Mouse (Mus musculus): Measurements from ENCODE around the gene Svbp.

The Svbp gene

DNA sequence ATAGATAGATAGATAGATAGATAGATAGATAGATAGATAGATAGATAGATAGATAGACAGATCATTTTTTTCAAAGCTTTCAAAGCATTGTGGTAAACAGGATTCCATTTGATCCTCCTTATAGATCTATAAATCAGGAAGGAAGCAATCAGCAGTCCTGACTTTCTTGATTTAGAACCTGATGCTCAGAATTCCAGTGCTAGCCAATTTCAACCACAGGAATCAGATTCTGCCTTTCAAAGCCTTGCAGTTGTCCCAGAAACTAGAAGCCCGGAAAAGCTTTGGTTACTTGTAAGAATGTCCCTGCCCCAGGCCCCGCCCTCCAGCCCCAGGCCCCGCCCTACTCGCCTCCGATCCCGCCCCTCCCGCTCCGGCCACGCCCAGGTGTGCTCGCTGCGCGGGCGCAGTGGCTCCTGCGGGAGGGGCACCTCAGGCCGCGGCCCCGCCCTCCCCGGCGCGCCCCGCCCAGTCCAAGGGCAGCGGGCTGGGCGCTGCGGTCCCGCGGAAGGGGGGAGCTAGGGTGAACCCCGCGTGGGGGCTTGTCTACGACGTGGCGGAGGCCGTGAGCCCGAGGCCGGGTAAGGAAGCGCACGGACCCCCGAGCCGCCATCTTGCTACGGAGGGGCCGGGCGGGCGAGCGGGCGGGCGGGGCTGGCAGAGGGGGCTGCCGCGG, at the start of gene Svbp:
Gene Svbp (plus strand): TSS at position 398 of the 673 bp plus-strand sequence.
- DNase-seq: peak; percentile 77

DNA sequence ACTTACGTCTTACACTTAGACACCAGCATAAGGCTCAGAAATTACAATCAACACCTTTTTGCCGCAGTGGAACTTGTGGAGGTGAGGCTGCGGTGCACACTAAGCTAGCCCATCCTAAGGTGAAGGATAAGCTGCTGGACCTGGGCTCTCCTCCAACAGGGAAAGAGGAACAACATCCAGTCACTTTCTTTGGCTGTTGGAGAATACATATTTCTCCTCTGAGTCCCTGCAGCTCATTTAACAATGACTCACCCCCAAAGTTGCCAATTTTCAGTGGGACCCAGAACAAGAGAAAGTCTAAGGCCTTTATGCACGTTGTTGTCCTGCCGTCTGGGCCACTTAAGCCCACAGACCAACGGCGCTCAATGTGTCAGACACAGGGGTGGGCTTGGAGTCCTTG, 48.3 kb upstream of the Svbp start:
- no peak for DNase-seq

DNA sequence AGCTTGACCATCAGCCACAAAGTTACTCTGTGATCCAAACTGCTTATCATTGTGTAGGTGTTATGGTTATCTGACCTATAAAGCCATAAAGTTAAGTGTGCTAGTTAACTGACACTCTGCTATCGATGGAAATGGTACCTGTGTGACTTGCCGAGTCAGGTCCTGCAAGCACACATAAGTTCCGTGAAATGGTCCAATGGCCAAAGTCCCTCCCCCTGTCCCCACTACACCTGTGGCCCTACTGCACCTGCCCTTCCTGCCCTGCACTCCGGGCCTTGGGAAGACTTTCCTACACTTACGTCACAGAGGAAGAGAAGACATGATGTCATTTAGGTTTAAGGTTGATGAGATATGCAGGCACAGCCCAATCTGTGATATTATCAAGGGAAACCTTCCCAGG, 47.8 kb upstream of the Svbp start:
- no peak for DNase-seq

DNA sequence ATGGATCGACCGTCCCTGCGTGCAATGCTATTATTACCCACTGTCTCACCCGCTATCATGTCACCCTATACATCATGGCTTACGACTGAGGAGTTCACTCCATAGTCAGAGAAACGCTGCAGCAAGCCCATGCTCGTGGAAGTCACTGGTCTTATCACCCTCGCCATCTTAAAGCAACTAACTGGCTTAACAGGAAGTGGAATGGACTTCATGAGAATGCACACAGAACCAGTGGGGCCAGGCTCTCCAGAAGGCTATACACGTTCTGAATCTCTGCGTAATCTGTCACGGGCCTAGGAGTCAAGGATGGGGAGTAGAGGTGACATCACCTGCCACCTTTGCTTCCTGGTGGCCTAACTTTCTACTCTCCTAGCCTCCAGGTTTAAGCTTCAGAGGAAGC, 46.4 kb upstream of the Svbp start:
- no peak for DNase-seq

DNA sequence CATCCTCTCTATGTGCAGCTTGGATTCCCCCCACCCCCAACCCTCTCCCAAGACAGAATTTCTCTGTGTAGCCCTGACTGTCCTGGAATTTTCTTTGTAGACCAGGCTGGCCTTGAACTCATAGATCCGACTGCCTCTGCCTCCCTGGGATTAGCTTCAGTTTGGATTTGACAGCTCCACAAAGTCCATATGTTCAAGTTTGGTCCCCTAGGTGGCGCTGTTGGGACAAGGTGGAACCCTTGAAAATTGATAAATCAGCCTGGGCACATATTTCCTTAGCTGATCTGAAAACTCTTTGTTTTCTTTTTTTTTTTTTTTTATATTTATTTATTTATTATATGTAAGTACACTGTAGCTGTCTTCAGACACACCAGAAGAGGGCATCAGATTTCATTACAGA, 37.9 kb upstream of the Svbp start:
- DNase-seq: no peak

DNA sequence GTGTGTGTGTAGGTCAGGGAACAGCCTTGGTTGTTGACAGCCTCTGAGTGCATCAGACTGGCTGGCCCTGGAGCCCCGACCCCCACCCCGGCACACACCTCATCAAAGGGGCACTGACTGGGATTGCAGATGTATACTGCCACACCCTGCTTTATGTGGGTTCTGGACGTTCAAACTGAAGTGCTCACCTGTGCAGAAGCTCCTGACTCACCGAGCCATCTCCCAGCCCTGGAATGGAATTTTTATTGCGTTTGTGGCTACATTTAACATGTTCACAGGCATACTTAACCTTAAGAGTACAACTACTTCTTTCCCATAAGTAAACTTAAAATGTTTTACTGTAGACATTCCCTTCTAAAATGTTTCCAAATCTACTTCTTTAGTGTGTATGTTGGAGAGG, 37.2 kb upstream of the Svbp start:
- no peak for DNase-seq

DNA sequence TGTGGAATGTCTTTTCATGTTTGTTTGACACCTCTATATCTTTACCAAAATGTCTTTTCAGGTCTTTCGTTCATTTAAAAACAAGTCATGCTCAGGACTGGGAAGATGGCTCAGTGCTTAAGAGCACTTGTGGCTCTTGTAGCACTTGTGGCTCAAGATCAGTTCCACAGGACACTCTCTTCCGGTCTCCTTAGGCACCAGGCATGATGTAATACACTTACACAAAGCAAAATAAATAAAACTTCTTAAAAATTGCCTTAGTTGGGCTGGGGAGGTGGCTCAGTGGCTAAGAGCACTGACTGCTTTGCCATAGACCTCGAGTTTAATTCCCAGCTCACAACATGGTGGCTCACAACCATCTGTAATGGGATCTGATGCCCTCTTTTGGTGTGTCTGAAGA, 33.7 kb upstream of the Svbp start:
- DNase-seq: no peak

DNA sequence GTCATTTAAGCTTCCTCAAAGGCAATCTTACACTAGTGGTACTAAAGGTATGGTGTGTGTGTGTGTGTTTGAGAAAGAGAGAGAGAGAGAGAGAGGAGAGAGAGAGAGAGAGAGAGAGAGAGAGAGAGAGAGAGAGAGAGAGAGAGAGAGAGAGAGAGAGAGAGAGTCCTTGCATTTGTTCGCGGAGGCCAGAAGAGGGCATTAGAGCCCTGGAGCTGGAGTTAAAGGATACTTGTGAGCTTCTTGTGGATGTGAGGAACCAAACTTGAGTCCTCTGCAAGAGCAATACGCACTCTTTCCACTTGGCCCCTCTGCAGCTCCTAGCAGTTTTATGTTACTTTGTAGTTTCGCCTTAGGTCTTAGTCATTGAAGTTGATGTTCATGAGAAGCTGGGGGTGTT, 32.1 kb upstream of the Svbp start:
- no peak for DNase-seq

DNA sequence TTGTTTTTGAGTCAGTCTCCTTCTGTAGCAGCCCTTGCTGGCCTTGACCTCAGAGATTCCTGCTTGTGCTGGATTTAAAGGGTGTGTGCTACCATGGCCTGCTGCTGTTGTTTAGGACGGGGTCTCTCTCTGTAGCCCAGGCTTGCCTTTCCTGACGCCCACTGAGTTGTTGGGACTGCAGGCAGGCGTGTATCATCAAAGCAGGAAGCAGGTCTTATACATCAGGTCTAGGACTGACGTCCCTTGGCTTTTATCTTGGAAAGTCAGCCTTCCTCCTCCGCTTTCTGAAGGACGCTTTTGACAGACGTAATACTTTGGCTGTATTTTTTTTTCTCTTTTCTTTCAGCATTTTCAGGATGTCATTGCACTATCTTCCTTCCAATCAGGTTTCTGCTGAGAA, 29.2 kb upstream of the Svbp start:
- no peak for DNase-seq

DNA sequence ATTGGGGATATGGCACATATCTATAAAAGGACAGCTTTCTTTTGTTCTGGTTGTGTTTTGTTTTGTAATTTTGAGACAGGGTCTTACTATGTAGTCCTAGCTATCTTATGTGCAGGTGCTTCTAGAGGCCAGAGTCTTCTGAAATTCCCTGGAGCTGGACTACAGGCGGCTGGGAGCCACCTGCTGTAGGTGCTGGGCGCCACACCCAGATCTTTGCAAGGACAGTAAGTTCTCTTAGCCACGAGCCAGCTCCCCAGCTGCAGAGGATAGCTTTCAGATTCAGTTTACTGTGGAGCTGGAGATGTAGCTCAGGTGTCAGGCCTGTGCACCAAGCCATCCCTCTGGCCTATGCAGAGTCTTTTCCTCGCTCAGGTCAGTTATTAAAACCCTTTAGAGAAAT, 28.0 kb upstream of the Svbp start:
- no peak for DNase-seq

DNA sequence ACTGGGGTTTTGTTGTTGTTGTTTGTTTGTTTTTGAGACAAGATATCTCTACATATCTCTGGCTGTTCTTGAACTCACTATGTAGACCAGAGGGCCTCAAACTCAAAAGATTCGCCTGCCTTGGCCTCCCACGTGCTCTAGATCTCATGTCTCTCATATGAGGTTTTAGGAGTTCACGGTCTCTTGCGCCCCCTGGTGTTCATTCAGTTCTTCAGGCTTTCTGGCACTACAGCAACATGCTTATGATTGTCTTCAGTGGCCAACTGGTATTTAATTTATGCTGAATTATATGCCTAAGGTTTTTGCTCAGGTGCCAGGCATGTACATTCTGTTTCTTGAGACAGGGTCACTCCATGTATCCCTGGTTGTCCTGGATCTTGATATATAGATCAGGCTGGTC, 27.4 kb upstream of the Svbp start:
- DNase-seq: peak; percentile 80

DNA sequence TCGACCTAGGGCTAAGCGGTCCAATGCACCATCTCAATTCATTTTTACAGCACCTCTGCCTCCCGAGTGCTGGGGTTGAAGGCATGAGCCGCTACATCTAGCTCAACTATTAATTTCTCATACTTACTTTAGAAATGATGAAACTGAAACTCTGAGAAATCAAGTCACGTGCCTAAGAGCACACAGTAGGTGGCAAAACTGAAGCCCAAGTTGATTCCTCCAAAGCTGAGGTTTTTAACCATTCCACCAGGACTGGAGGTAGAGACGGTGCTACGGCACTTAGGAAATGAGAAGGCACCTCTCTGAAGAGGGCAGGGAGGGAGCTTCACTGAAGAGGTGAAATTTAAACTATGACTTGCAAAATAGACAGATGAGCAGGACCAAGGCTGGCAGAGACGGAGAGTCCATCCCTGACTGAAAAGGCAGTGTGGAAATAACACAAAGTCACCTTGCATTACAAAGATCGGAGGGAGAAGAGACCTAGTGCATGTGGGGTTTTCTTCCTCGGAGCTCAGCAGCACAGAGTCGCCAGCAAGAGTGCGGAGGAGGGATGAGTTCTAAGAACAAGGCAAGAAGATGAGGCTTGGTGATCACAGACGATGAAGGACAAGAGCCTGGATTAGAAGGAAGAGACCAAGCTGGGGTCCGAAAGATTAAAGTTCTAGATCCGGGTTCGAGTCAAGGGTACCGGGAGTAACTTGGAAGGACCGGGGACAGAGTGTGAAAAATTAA, 22.0 kb upstream of the Svbp start:
- DNase-seq: peak; percentile 10

DNA sequence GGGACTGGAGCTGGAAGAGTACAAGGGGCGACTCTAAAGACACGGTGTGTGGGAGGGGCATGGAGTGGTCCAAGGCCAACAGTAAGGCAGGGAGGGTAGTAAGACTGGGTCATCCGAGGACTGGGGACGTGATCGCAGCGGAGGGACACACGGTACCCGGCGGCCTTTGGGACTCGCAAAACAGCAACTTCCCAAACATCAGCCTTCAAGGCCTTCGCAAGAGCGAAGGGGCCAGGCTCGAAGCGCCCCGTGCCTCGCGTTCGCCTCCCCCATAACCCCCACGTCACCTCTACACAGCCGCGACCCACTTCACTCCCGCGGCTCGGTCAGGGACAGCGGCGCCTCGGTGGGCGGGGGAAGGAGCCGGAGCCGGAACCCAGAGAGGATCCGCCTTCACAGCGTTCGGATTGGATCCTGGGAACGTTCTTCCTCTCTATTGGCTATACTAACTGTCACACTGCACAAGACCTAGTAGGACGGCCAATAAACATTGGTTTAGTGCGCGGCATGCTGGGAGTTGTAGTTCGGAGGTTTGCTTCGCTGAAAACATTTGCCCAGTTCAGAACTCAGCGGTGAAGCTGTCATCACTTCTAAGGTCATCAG, 21.2 kb upstream of the Svbp start, which contains the start of gene Zfp691:
Gene Zfp691 (minus strand): TSS at position 345 of the 603 bp plus-strand sequence.
- peak; percentile 91 for DNase-seq

DNA sequence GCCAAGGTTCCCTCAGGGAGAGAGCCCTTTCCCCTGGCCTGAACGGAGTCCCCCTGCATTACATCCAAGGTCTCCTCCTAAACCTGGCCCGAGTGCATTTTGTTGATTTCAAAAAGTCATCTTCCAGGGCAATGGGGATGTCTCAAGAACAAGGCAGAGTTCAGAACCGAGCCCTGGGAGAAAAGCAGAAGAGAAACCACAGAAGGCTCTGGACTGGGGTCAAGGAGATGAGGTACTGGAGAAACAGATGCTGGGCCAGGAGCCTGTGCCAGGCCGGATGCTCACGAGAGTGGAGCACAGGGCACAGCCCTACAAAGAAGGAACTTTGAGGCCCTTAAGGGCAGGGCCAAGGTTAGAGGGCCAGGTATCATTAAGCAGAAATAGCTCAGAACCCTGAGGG, 17.4 kb upstream of the Svbp start:
- DNase-seq: no peak

DNA sequence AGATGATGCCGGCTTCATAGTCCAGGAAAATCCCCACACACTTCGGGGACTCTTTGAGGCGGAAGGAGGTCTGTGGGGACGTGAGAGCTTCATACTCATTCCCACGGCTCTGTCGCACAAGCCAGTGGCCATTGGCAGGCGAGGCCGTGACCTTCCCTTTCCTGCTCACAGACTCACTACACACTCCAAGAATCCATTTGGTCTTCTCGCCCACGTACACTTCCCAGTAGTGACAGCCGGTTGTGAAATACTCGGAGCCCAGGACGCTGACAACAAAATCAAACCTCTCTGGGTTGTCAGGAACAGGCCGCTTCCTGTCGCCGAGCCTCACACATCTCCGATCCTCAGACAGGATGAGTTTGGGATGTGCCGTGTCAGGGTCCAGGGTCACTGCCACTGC, 16.8 kb upstream of the Svbp start:
- DNase-seq: no peak

DNA sequence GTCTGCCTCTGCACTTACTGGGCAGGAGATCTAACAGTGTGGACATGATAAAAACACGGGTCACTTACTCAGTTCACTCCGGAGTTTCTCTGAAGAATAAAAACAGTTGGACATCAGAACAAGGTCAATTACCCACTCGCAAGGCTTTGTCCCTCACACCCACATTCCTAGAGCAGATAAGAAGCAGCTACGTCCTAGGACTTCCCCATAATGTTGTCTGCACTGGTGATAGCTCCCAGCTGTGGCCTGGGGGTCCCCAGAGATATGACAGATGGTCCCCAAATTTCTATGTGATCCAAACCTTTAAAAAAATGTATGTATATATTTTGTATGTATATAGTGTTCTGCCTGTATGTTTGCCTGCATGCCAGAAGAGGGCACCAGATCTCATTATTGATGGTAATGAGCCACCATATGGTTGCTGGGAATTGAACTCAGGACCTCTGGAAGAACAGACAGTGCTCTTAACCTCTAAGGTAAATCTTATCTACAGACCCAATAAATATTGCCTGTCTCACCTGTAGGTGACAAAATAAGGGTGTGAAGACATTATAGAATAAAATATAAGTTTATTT, 14.9 kb upstream of the Svbp start:
- no peak for DNase-seq

DNA sequence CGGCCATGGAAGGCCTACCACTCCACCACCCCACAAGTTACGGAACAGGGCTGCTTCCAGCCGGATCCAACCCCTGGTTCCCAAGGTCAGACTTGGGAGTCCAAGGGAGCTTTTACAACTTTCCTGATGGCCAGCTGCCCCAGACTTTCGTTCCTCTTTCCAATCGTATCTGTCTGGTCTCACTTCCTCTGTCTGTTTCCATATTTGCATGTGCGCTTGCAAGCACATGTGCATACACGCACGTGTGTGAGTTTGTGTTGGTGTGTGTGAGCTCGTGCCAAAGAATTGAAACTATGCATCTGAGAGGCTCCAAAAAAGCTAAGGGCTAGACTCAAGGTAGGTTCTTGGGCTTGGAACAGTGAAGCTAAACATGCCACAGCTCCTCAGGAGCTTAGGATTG, 13.7 kb upstream of the Svbp start:
- no peak for DNase-seq

DNA sequence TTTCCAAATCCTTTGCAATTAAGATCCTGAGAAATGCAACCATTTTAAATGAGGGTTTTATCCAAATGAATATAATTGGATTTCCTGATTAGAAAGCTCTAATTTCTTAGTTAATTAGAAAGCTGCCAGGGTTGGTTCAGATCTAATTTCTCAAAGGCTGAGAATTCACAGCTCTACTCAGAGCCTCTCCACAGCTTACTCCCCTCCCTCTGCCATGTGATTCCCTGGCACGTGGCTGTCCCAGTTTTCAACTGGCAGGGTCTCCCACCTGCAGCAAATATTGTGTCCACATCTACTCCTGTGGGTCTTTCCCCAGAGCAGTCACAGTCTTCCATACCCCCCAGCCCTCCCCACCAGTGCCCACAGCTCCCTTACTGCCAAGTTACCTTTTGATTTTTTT, 11.6 kb upstream of the Svbp start:
- DNase-seq: no peak

DNA sequence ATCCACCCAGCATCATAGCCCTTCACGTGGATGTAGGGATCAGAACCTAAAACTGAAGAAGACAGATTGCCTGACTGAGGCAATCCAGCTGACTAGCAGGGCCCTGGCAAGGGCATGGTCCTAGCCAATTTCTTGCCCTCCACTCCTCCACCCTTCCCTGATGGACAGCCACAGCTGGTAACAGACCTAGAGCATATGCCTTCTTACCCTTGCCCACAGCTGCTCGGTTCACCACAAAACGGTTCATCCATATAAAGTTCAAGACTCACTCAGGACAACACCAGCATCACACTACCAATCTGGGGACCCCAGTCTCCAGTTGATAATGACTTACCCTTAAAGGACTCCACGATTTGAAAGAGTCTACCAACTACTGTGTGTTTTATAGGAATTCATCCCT, 9.3 kb upstream of the Svbp start:
- DNase-seq: no peak

DNA sequence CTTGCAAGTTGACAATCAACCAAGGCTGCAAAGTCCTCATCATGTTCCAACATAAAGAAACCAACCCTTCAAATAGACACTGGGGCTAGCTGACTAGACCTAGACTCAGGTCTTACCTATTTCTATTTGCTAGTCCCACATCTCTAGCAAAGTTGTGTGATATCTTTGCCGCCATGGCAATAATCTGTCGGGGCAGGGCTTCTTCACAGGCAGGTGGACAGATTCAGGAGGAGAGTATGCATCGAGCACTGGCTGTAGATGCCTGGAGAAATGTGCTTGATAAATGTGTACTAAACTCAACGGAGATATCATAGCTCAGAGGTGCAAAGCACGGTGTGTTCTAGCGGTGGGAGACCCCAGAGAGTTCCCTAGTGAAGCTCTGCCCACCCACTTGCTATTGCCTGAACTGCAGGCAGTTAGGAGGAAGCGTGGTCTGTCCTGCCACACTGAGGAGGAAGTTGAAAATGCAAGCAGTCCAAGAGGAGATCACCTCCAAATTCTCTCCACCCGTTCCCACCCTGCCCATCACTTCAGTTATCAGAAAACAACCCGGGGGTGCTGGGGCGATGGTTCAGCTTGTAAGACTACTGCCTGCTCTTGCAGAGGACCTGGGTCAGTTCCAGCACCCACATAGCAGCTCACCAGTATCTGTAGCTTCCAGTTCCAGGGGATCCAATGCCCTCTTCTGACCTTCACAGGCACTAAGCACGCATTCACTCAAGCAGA, 6.9 kb upstream of the Svbp start:
- DNase-seq: no peak

DNA sequence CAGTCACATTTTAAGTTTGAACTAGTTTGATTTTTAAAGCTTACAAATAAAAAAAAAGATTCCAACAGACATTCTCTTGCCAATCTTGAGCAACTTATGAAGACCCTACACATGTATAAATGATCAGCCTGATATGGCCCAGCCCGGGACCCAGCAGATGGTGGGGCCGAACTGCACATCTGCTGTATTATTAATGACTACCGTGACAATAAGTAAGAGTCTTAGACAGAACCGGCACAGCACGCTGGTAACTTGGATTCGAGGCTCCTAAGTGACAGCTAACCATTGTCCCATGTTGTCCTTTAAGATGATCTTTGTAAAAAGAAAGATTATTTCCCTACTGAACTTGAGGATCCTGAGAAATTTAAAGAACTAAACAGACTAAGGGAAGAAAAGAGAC, 5.7 kb upstream of the Svbp start:
- no peak for DNase-seq

DNA sequence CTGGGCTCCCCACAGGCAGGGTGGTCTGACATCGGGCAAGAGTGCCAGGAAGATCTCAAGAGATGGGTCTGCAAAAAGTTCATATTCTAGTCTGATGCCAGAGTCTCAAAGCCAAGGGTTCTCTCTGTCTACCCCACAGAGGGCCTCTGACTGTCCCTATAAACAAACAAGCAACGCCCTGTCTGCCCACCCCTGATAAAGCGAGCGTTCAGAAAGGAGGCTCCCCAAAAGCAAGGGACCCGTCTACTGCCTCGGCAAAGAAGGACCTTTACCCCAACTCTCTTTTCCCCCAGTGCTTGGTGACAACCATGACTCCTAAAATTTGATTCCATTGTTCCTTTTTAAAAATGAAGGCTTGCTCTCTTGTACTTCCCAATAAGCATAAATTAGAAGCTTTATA, 5.2 kb upstream of the Svbp start, which contains the start of gene Ermap:
Gene Ermap (minus strand): TSS at position 148 of the 400 bp plus-strand sequence.
- DNase-seq: no peak

DNA sequence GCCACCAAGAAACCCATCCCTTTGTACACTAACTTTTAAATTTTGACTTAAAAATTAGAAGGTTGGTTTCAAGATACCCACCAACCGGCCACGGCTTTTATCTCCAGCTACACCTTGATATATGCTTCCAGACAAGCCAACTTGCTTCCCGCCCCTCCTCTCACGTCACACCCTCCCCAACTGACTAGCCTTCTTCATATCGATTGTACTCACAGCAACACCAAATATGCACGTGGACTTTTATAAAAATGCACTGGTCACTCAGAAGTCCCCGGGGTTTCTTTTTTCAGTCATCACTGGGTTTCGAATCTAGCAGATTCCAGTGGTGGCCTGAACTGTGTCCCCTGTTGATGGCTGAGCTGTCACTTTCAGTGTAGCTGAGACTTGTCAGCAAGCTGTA, 4.5 kb upstream of the Svbp start:
- DNase-seq: no peak

Measured in cerebellum, adult 11 months (tissue).